Mouse (Mus musculus): Measurements from ENCODE around the gene Micu1.
"Not testable (repeated sequence)": the region's sequence is repeated elsewhere in the genome, so short reads cannot be mapped to it uniquely, and the experiment has no call there.

The Micu1 gene

DNA sequence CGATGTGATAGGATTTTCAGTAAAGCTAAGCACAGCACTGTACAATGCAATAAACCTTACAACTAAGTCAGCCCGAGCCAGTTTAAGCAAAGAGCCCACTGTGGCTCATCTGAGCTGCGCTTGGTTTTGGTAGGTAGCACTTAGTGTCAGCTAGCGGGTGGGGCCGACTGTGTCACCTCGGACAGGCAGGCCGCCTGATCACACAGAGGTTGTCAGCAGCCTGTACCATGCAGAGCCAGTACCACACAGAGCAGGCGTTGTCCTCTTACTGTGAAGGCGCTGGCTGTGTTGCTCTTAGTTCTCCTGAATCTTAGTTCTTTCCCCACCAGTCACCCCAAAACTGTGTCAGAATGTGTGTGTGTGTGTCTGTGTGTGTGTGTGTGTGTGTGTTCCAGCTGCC, 146.7 kb downstream of the Micu1 start:
- no peak for DNase-seq (ENCODE audit: low read depth, low spot score)

DNA sequence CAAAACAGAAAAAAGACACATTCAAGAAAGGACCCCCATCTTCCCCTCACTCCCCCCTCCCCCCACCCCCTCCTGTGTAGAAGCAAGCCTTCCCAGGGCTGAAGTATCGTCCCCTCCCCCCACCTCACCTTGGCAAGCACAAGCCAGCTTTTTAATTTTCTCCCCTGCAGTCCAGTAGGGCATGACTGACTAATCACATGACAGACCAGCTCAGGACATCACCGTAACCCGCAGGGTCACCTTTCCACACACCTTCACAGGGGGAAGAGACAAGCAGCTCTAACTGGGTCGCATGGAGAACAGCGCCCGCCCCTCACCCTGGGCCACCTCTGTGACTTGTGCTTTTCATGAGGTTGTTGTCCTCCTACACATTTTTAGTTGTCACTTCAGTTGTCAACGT, 147.1 kb downstream of the Micu1 start:
- no peak for DNase-seq (ENCODE audit: low read depth, low spot score)

DNA sequence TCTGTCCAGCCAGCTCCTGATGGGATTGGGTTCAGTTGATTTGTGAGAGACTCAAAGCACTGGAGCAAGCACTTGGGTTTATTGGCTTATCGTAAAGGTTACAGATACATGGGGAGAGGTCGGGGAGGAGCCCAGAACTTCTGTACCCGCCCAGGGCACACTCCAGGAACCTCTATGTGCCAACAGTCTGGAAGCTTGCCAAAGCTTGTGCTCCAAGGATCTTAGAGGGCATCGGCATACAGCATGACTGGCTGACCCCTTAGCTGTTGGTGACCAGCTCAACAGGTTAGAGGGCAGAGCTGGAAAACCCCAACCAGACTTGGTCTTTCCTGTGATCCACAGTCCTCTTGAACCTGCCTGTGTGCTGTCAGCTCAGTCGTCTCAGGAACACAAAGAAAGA, 154.9 kb downstream of the Micu1 start:
- DNase-seq (ENCODE audit: low read depth, low spot score) = no peak

- DNase-seq (ENCODE audit: low read depth, low spot score) = no peak
Measured at GRCm38 (mm10) chr10:59860684-59861083, 158.4 kb downstream of the Micu1 start.

DNA sequence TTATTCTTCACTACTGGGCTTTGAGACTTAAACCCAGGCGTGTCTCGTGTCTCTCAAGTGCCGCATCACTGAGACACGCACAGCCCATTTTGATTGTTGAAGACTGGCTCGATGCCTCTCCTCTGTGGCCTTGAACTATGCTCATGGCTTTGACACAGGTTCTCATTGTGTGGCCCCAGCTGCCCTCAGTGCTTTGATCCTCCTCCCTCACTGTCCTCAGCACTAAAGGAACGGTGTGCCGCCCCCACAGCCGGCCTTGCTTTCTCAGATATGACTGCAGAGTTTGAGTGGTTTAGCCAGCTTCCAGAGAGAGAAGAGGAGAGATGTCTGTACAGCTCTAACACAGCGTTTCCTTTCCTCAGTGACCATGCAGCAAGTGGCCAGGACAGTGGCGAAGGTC, 158.9 kb downstream of the Micu1 start:
- DNase-seq (ENCODE audit: low read depth, low spot score) = no peak

- no peak for DNase-seq (ENCODE audit: low read depth, low spot score)
Measured at GRCm38 (mm10) chr10:59862816-59863440, 160.7 kb downstream of the Micu1 start.

DNA sequence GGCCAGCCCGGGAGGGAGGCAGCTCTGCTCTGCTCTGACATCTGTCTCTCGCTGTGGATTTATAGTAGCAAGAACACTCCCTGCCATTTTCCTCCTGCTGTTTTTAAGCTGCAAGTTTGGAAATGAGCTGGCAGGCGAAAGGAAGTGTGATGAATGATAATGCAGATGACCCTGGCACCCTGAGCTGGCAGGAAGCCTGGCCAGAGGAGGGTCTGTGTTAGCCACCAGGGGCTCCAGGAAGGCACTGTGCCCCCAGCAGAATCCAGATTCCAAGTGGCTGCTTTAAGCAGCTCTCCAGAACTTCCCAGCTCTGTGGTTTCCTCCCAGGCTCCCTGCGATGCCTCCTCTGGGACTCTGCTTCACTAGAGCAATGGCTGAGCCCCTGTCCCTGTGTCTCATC, 161.3 kb downstream of the Micu1 start:
- no peak for DNase-seq (ENCODE audit: low read depth, low spot score)

DNA sequence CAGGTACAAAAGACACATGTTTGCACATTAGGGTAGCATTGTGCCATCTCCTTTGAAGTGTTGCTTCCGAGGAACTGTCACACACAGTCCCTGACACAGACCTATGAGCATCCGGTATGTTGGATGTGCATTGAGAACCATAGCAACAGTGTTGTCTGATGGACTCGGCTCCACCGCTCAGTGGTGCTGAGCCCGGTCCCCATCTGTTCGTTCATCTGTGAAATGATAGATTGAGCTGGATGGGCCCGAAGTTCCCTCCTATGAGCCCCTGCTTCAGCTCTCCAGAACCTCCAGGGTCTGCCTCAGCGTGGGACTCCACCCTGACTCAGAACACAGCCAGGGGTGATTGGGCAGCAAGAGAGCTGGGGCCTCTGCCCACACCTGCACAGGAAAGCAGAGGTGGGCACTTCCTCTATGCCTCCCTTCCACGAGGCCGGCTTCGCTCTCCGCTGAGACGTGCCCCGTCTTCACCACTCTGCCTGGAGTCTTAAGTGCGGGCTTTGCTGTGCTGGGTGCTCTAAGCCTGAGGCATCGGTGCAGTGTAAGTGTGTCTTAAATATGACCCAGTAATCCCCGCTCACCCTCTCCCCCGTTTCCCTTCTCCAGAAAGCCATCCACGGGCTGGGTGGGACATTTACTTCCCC, 162.1 kb downstream of the Micu1 start:
- no peak for DNase-seq (ENCODE audit: low read depth, low spot score)

DNA sequence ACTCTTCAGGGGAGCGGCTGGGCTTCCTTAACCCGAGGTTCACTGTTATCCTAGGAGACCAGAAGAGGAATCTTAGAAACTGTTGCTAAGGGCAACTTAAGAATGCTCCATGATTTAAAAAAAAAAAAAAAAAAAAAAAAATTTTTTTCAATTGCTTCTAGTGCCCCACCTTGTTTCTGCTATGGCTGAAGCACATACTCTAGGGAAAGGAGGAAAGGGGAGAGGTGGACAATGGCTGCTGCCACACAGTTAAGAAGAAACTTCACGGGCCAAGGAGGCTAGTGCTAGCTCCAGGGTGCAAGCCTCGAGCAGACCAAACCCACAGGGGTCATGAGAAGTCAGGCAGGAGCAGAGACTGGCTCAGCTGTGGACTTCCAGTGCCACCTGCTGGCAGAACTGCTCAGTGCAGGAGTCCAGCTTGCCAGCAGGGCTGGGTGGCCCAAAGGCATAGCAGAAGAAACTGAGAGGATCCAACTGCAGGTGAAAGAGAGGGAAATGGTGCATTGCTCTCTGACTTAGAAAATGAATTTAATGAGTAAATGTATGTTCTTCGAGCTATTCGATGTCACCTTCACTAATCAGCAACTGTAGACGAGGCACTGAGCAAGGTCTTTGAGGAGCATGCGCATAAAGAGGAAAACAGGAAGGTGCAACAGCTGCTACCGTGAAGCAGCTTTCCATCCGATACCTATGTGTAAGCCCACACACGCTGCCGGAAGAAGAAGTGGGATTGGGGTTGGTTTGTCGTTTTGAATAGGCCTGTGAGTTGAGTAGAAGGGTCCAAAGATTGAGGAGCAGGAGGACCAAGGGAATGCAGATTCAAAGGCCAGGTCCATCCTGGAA, 162.8 kb downstream of the Micu1 start:
- DNase-seq (ENCODE audit: low read depth, low spot score) = peak; percentile 69

DNA sequence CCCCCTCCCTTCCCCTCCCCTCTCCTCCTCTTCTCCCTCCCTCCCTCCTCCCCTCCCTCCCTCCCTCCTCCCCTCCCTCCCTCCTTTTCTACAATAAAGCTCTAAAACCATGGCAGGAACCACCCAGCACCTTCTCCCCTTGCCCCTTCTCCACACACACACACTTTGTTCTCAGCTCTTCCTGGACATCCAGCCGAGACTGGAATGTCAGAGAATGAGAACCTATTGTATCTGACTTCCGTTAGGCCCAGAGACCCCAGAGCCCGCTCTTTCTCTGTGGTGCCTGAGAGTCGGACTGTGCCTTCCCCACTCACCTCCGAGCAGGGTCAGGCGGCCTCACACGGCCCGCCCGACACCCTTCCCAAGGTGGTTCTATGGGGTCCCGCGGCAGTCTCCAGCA, 166.0 kb downstream of the Micu1 start:
- DNase-seq (ENCODE audit: low read depth, low spot score) = no peak

GRCm38 (mm10) chr10:59870038-59870437, 167.8 kb downstream of the Micu1 start:
- no peak for DNase-seq (ENCODE audit: low read depth, low spot score)

GRCm38 (mm10) chr10:59872651-59873050, 170.4 kb downstream of the Micu1 start:
- not testable (repeated sequence) for DNase-seq (ENCODE audit: low read depth, low spot score)

GRCm38 (mm10) chr10:59873206-59873605, 170.9 kb downstream of the Micu1 start:
- no peak for DNase-seq (ENCODE audit: low read depth, low spot score)

- DNase-seq (ENCODE audit: low read depth, low spot score) = no peak
Measured at GRCm38 (mm10) chr10:59873613-59874012, 171.3 kb downstream of the Micu1 start.

- DNase-seq (ENCODE audit: low read depth, low spot score) = no peak
Measured at GRCm38 (mm10) chr10:59875396-59875795, 173.1 kb downstream of the Micu1 start.

DNA sequence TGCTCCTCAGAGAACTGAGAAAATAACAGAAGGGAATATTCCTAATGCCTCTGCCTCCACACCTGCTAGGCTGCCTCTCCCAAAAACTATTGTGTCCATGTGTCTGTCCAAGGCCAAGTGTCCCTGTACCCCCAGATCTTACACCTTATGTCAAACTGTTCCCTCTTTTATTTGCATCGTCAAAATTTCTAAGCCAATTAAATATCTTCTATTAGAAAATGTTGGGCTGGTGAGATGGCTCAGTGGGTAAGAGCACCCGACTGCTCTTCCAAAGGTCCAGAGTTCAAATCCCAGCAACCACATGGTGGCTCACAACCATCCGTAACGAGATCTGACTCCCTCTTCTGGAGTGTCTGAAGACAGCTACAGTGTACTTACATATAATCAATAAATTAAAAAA, 174.4 kb downstream of the Micu1 start:
- DNase-seq (ENCODE audit: low read depth, low spot score) = not testable (repeated sequence)

- no peak for DNase-seq (ENCODE audit: low read depth, low spot score)
Measured at GRCm38 (mm10) chr10:59877421-59878117, 175.3 kb downstream of the Micu1 start.

DNA sequence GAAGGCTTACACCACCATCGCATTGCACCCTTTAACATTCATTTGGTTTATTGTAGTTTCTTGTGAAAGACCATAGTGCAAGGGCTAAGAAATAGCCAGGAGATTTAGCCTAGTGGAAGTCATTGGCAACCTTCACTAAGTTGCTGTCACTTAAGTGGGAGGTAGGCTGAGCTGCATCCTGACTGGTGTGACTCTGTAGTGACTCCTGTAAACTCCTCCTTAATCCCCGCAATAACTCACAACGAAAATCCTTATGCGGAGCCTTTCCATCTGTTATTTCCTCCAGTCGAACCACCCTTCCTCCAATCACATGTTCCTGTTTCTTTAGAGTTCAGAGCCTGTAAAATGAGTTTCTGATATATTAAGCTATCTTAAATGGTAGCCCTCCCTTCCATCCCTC, 176.5 kb downstream of the Micu1 start:
- DNase-seq (ENCODE audit: low read depth, low spot score) = no peak

DNA sequence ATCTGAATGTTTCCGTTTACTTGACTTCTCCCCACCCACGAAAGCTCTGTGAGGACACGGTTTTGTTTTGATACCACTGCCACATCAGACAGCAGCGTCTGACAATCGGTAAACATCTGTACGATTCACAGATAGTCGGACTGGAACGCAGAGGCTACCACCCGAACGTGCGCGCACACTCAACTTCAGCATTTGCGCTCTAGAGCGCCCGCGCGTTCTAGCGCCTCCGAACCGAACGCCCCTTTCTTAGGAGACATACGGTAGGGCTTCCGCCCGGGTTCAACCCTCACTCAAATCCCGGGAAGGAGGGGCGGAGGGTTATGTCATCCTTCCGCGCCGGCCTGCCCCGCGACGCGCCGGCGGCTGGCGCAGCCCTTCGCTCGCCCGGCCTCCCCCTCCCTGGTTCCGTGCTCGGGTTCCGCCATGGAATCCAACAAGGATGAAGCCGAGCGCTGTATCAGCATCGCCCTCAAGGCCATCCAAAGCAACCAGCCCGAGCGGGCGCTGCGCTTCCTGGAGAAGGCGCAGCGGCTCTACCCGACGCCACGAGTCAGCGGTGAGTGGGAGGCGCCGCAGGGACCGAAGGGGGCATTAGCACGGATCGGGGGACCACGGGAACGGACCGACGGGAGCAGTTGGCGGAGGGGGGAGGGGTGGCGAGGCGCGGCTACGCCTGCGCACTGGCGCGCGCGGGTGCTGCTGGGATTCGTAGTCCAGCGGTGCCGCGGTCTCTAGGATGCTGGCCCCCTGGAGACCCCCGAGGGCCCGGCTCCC, 177.2 kb downstream of the Micu1 start, which contains the start of gene Dnajb12:
Dnajb12 (plus strand) TSS at position 302 of the 774 bp plus-strand sequence.
- DNase-seq (ENCODE audit: low read depth, low spot score) = peak; percentile 89

DNA sequence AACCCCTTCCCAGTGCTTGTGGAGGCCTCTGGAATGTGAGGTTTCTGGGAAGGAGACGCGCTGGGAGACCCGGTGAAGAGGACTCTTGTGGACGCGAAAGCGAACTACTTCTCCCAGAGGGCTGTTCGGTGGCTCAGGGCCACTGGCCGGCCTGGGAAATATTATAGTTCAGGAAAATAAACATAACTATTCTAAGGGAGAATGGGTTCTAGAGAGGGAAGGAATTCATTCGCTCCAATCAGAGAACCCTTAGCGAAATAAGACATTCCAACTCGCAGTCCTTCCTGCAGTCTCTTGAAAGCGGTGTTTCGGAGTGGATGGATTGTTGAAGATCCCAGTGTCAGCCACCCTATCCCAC, 177.7 kb downstream of the Micu1 start:
- DNase-seq (ENCODE audit: low read depth, low spot score) = no peak

DNA sequence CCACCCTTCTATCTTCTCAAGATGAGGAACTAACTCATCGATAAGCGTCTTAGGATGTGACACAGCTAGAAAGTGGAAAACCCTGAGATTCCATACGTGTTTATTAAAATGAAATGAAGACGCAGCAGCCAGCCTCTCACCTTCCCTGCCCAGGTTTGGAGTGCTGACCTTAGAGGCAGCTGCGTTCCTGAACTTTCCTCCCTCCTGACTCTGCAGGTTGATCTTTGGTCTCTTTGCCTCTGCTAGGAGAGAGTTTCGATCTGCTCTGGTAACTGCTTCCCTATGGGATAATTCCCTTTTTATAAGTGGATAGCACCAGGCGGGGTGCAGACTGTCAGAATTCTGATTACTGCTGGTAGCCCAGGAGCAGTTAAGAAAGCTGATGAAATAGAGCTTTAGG, 178.6 kb downstream of the Micu1 start:
- no peak for DNase-seq (ENCODE audit: low read depth, low spot score)

All from retina, postnatal 7 days (tissue).